Mouse (Mus musculus): Measurements from ENCODE around the gene Spred2. TPM values are rescaled to one million over a fixed set of nuclear protein-coding genes. Genes with fewer than 3 reads are reported as not detected.

Gene Spred2
- total and polyA plus RNA-seq, 3 experiments = 7.8 to 76.0 (median 25.9) TPM

DNA sequence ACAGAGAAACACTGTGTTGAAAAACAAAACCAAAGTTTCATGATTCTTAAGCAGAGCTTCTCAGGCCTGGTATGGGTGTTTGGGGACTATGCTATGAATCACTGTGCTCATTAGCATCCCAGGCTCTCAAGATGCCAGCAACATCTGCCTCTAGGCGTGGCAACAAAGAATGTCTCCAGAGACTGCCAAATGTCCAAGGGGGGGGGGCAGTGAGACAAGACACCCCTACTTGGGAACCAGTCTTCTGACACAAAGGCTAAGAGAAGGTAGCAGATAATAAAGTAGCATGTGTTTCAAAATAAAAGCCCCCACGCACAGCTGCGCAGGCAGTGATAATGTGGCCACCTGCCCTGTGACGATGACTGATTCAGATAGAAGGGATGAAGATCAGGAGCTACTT lies 119.1 kb downstream of the Spred2 start:
- TF ChIP-seq TCF12 (IDR thresholded peaks at IDR 0.05; ENCODE audit: low read depth, low read length) = peak; percentile 90
- peak; percentile 24; the same call in 1 of the 2 replicates for TF ChIP-seq USF1 (IDR thresholded peaks at IDR 0.05; ENCODE audit: low read depth, low read length)
- TF ChIP-seq NRF1 (IDR thresholded peaks at IDR 0.05; ENCODE audit: insufficient read depth, low read depth, low read length, poor library complexity, severe bottlenecking) = peak; percentile 42; the same call in 1 of the 2 replicates
- TF ChIP-seq ETS1 (IDR thresholded peaks at IDR 0.05; ENCODE audit: low read depth, low read length) = peak; percentile 78
- TF ChIP-seq GATA1 (IDR thresholded peaks at IDR 0.05; ENCODE audit: low read depth, low read length) = peak; percentile 81
- TF ChIP-seq ELF1 (IDR thresholded peaks at IDR 0.05; ENCODE audit: low read depth, low read length) = no peak
- peak; percentile 60 for TF ChIP-seq TAL1 (IDR thresholded peaks at IDR 0.05; ENCODE audit: low read length)
- TF ChIP-seq SMC3 (IDR thresholded peaks at IDR 0.05; ENCODE audit: low read depth, low read length) = peak; percentile 12; the same call in 1 of the 2 replicates
- peak; percentile 47 to 75; a peak in 3 of 4 replicates for TF ChIP-seq EP300 (IDR thresholded peaks at IDR 0.05; ENCODE audit: low read depth in 1 of 2, low read length in 2 of 2)
- no peak; the same call in 1 of the 2 replicates for TF ChIP-seq MXI1 (IDR thresholded peaks at IDR 0.05; ENCODE audit: low read depth, low read length)
- no peak for TF ChIP-seq JUND (IDR thresholded peaks at IDR 0.05; ENCODE audit: low read depth, low read length)
- peak; percentile 56; the same call in 1 of the 2 replicates for TF ChIP-seq RCOR1 (IDR thresholded peaks at IDR 0.05; ENCODE audit: low read depth, low read length)
- Histone ChIP-seq H3K4me1 (ENCODE audit: control insufficient read depth in 1 of 2, insufficient read depth in 2 of 2, low read length in 2 of 2) (peaks cover 3 to 8% of the 10 kb centered on the region in 2 experiments; a peak in 3 of 4 replicates), H3K9me3 (replicated peaks; ENCODE audit: insufficient read depth, low read length) (no peaks in the 10 kb centered on the region), H3K79me2 (ENCODE audit: control insufficient read depth, insufficient read depth, low read length, poor library complexity) (no peaks in the 10 kb centered on the region), H3K27me3 (ENCODE audit: control insufficient read depth in 1 of 2, insufficient read depth in 2 of 2, low read length in 2 of 2) (no peaks in the 10 kb centered on the region), H3K4me3 (ENCODE audit: control insufficient read depth in 1 of 2, insufficient read depth in 1 of 2, low read depth in 2 of 2, low read length in 2 of 2) (no peak overlapping the region), H3K9ac (ENCODE audit: control insufficient read depth, low read depth, low read length, poor library complexity, severe bottlenecking) (no peak overlapping the region), H3K36me3 (ENCODE audit: control insufficient read depth in 1 of 2, insufficient read depth in 2 of 2, low read length in 2 of 2) (peaks cover 0 to 3% of the 10 kb centered on the region in 2 experiments; a peak in 1 of 4 replicates), H3K27ac (ENCODE audit: control insufficient read depth, low read depth, low read length) (no peak overlapping the region)
- DNase-seq (ENCODE audit: low read depth, low spot score) = peak; percentile 68

DNA sequence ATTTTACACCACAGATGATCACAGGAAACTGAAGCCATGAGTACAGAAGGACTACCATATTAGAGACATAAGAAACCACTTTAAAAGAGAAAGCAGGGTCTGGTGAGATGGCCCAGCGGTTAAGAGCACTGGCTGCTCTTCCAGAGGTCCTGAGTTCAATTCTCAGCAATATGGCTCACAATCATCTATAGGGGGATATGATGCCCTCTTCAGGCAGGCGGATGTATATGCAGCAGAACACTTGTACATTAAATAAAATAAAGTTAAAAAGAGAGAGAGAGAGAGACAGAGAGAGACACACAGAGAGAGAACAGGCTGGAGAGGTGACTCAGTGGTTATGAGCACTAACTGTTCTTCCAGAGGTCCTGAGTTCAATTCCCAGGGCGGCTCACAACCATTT lies 121.4 kb downstream of the Spred2 start:
- TF ChIP-seq CTCF (IDR thresholded peaks at IDR 0.05 in 2 of 3, conservative IDR thresholded peaks at IDR 0.05 in 1 of 3; ENCODE audit: control insufficient read depth in 1 of 3, insufficient read depth in 1 of 3, low read depth in 2 of 3, low read length in 3 of 3, poor library complexity in 1 of 3, severe bottlenecking in 1 of 3) (peak; percentile 14 to 58 (median 33); a peak in 4 of 6 replicates), GABPA (IDR thresholded peaks at IDR 0.05; ENCODE audit: low read depth, low read length) (no peak), CHD2 (IDR thresholded peaks at IDR 0.05; ENCODE audit: low read length) (no peak), ZC3H11A (IDR thresholded peaks at IDR 0.05; ENCODE audit: low read depth, low read length) (peak; percentile 42; the same call in 1 of the 2 replicates), SMC3 (IDR thresholded peaks at IDR 0.05; ENCODE audit: low read depth, low read length) (peak; percentile 66), RAD21 (IDR thresholded peaks at IDR 0.05; ENCODE audit: low read depth, low read length) (peak; percentile 45)
- H3K27ac ChIP-seq (ENCODE audit: control insufficient read depth, low read depth, low read length) = no peak overlapping the region
- H3K4me1 ChIP-seq (ENCODE audit: control insufficient read depth in 1 of 2, insufficient read depth in 2 of 2, low read length in 2 of 2) = peaks cover 3 to 7% of the 10 kb centered on the region in 2 experiments; a peak in 3 of 4 replicates
- H3K27me3 ChIP-seq (ENCODE audit: control insufficient read depth in 1 of 2, insufficient read depth in 2 of 2, low read length in 2 of 2) = no peaks in the 10 kb centered on the region
- no peak overlapping the region for H3K9ac ChIP-seq (ENCODE audit: control insufficient read depth, low read depth, low read length, poor library complexity, severe bottlenecking)
- H3K9me3 ChIP-seq (replicated peaks; ENCODE audit: insufficient read depth, low read length) = no peaks in the 10 kb centered on the region
- H3K79me2 ChIP-seq (ENCODE audit: control insufficient read depth, insufficient read depth, low read length, poor library complexity) = no peaks in the 10 kb centered on the region
- H3K4me3 ChIP-seq (ENCODE audit: control insufficient read depth in 1 of 2, insufficient read depth in 1 of 2, low read depth in 2 of 2, low read length in 2 of 2) = no peak overlapping the region
- peak; percentile 44 for DNase-seq (ENCODE audit: low read depth, low spot score)
- H3K36me3 ChIP-seq (ENCODE audit: control insufficient read depth in 1 of 2, insufficient read depth in 2 of 2, low read length in 2 of 2) = peaks cover 0 to 3% of the 10 kb centered on the region in 2 experiments; a peak in 1 of 4 replicates
